ENCODE assay signal across 9 mouse cellular contexts in genomic region chr14:99931879-99932278, GRCm38 (mm10).
DNase-seq lines count a peak whose midpoint lies in the region; ATAC-seq lines count a peak whose summit lies in the region.
"Had no signal": no experiment of that assay in that cellular context is flagged by ENCODE, and none has a peak within 500 bp of the region (broad histone marks: within the 10 kb centered on the region; RNA-seq: fewer than 3 reads in every experiment).

No protein-coding gene starts in this region.

- H3K9ac ChIP-seq in liver, embryonic 11.5 days (ENCODE audit: low read depth, low read length), result no peak overlapping the region
- H3K9ac ChIP-seq in neural tube, embryonic 14.5 days (replicated peaks; ENCODE audit: low read depth, low read length), result no peak overlapping the region
- H3K9ac ChIP-seq: heart, embryonic 15.5 days had no signal

- H3K4me3 ChIP-seq in liver, embryonic 11.5 days (ENCODE audit: low read depth, low read length), result no peak overlapping the region
- H3K4me3 ChIP-seq in neural tube, embryonic 14.5 days (ENCODE audit: low read depth, low read length), result no peak overlapping the region
- H3K4me3 ChIP-seq: heart, embryonic 15.5 days had no signal

- WGBS in liver, embryonic 11.5 days, result 12% methylated on average over 4 of the region's 4 CpGs
- WGBS in neural tube, embryonic 14.5 days, result 8% methylated on average over 4 of the region's 4 CpGs

- DNase-seq in adrenal gland, adult 8-10 months, result peak; percentile 26
- peak; percentile 89 for DNase-seq in embryo, embryonic 11 days
- DNase-seq in gastrocnemius, postnatal 36 days, result peak; percentile 39 to 56
- DNase-seq in kidney, postnatal 10 days, result peak; percentile 87
- DNase-seq in liver, embryonic 11.5 days (ENCODE audit: low spot score), result peak; percentile 45
- DNase-seq in urinary bladder, postnatal 10 days (ENCODE audit: low spot score), result peak; percentile 17

- no peaks in the 10 kb centered on the region for H3K36me3 ChIP-seq in liver, embryonic 11.5 days (ENCODE audit: control insufficient read depth, insufficient read depth, low read length)
- H3K36me3 ChIP-seq in neural tube, embryonic 14.5 days (ENCODE audit: control insufficient read depth, insufficient read depth, low read length), result no peaks in the 10 kb centered on the region
- H3K36me3 ChIP-seq: heart, embryonic 15.5 days had no signal

- intact Hi-C loops in gastrocnemius, postnatal 36 days (cut with DNase I), result loop anchor here (2.0 to 10.0 kb wide), 4 partner anchors 523 to 1495 kb away; no protein-coding TSS in a partner anchor

- ATAC-seq in CD4-positive, CD25-positive, alpha-beta regulatory T cell, adult 4 months, result peak; percentile 87
- peak; percentile 29; the same call in 1 of the 2 replicates for ATAC-seq in liver, embryonic 11.5 days (replicated peaks; ENCODE audit: low FRiP score)
- peak; percentile 71; the same call in 1 of the 2 replicates for ATAC-seq in neural tube, embryonic 14.5 days (ENCODE audit: low read depth)

- H3K9me3 ChIP-seq in liver, embryonic 11.5 days (ENCODE audit: control insufficient read depth, low read length), result no peaks in the 10 kb centered on the region
- H3K9me3 ChIP-seq in neural tube, embryonic 14.5 days (ENCODE audit: control insufficient read depth, low read length), result no peaks in the 10 kb centered on the region
- H3K9me3 ChIP-seq: heart, embryonic 15.5 days had no signal

- H3K27ac ChIP-seq in liver, embryonic 11.5 days (ENCODE audit: low read depth, low read length), result no peak overlapping the region
- no peak overlapping the region for H3K27ac ChIP-seq in neural tube, embryonic 14.5 days (ENCODE audit: low read depth, low read length)
- H3K27ac ChIP-seq: heart, embryonic 15.5 days had no signal

- H3K4me2 ChIP-seq in liver, embryonic 11.5 days, result no peak overlapping the region
- no peak overlapping the region for H3K4me2 ChIP-seq in neural tube, embryonic 14.5 days (ENCODE audit: low read depth, low read length)
- H3K4me2 ChIP-seq: heart, embryonic 15.5 days had no signal

- no peaks in the 10 kb centered on the region for H3K27me3 ChIP-seq in liver, embryonic 11.5 days (replicated peaks; ENCODE audit: control insufficient read depth, insufficient read depth, low read length)
- H3K27me3 ChIP-seq in neural tube, embryonic 14.5 days (ENCODE audit: control insufficient read depth, insufficient read depth, low read length), result no peaks in the 10 kb centered on the region
- H3K27me3 ChIP-seq: heart, embryonic 15.5 days had no signal

- H3K4me1 ChIP-seq in liver, embryonic 11.5 days (replicated peaks; ENCODE audit: control insufficient read depth, insufficient read depth, low read length), result no peaks in the 10 kb centered on the region
- H3K4me1 ChIP-seq in neural tube, embryonic 14.5 days (ENCODE audit: control insufficient read depth, insufficient read depth, low read length), result 0 out of 2 replicates have a peak, but pooled peaks cover 4% of the 10 kb centered on the region
- H3K4me1 ChIP-seq: heart, embryonic 15.5 days had no signal

Comparison
In these comparisons a context has a peak if more than half of its experiments do, and no peak if none do; other contexts are left out.
1. ATAC-seq: peak in every context shown above with its lines; median percentile 87 in CD4-positive, CD25-positive, alpha-beta regulatory T cell, adult 4 months; 71 in neural tube, embryonic 14.5 days; 29 in liver, embryonic 11.5 days.
2. DNase-seq: peak in every context shown above with its lines; median percentile 89 in embryo, embryonic 11 days; 87 in kidney, postnatal 10 days; 48 in gastrocnemius, postnatal 36 days; 45 in liver, embryonic 11.5 days; 26 in adrenal gland, adult 8-10 months; 17 in urinary bladder, postnatal 10 days.